Mouse (Mus musculus) T-cell, adult 66 days (primary cell): ENCODE data around the gene Cldn2. TPM values are rescaled to one million over a fixed set of nuclear protein-coding genes. Genes with fewer than 3 reads are reported as not detected.

ENCODE experiments used
- total RNA-seq, 2 experiments: library from RNA; stranded (reverse); gene quantifications; 3 replicates in 1 of 2; 4 replicates in 1 of 2; pipeline ENCODE4 v1.2.4; 2023

Cldn2 gene
- not detected for total RNA-seq

DNA sequence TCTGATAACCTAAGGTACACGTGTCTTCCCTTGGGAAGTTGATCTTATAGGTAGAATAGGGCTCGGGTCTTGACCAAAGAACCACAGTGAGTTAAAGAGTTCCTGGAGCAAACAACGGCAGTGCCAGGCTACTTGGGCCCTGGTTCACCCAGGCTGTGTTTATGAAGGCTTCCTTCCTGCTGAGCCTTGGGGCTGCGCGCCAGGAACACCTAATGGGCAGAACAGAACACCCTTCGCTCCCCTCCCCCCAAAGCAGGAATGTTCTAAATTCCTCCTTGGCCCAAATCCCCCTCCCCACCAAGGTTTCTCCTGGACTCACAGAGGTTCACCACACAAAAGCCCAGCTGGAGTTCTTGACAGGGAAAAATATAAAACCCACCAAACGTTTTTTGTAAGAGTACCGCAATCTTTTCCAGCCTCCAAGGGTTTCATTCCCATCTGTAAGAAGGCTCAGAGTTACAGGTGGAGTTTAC is at the start of gene Cldn2:
Gene Cldn2, plus strand, starts transcription at position 423 of the 473 bp plus-strand sequence.

DNA sequence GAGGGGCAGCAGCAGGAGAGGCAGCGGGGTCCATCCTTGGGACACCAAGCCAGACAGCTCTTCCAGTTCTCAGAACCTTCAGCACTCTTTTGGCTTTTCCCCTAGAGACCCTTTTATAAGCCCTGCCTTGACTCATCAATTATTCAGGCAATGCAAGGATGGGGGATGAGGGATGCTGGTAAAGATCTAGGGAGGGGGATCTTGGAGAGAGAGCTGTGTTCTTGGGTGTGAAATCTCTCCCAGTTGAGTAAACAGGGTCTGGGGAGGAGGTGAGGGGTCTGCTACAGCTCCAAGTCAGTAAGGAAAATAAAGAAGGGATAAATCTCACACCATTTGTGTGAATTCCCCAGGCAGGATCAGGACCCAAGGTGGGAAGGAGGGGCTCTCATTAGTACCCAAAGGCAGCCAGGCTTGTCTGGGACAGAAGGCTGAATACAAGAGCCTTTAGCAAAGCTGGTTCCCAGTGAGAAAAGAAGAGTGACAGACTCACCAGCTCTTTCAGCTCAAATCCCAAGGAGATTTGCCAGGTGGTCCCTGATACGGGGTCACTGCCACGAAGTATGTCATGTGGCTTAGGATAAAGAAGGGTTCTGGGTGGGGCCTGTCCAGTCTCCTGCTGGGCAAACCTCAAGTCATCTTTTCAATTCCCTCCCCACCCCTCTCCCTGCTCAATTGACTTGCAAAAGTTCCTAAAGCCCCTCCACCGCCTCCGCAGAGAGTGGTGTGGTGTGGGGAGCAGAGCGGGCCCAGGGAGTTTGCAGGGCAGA is 18.2 kb upstream of the Cldn2 start, which contains the start of gene Ripply1:
Gene Ripply1, minus strand, starts transcription at position 76 of the 767 bp plus-strand sequence.

Other genes with a start within 250 kb of the Cldn2 start
- 1 to 10 TPM in 1 of 2 experiments, under 1 TPM in 1; 0.64 to 1.3 TPM for gene Rnf128, start 237.5 kb upstream of the Cldn2 start, total RNA-seq
- gene Tbc1d8b, start 115.8 kb upstream of the Cldn2 start, total RNA-seq = 10 to 100 TPM in 1 of 2 experiments, 1 to 10 TPM in 1; 8.8 to 10.8 TPM
- not detected for gene Gm15013, start 86.3 kb upstream of the Cldn2 start, total RNA-seq
- gene Ripply1, start 18.5 kb upstream of the Cldn2 start, total RNA-seq = not detected
- not detected for gene Morc4, start 70.8 kb downstream of the Cldn2 start, total RNA-seq
- gene Rbm41, start 197.8 kb downstream of the Cldn2 start, total RNA-seq = 10 to 100 TPM; 31.9 to 36.6 TPM